Mouse (Mus musculus) heart, postnatal 36 days (tissue): ENCODE results near the gene Ctdsp1. TPM values are rescaled to one million over a fixed set of nuclear protein-coding genes. Genes with fewer than 3 reads are reported as not detected.
A peak's percentile ranks its signal among the peaks of the same experiment; 100 is the strongest.

ENCODE experiments used
- DNase-seq, 2 experiments: peaks; one replicate each; pipeline ENCODE4 v3.0.0; 2021 to 2022
- intact Hi-C: fragments of 180-260 bp; cut with DNase I; formaldehyde crosslinking; loops from one replicate; pipeline ENCODE4 v1.15.1; 2025
- total RNA-seq, 2 experiments: library from RNA; stranded (reverse); gene quantifications; 2 replicates each; pipeline ENCODE4 v1.2.3; 2021

The Ctdsp1 gene
- total RNA-seq, 2 experiments from 2014 or later, result 127 to 133 TPM

DNA sequence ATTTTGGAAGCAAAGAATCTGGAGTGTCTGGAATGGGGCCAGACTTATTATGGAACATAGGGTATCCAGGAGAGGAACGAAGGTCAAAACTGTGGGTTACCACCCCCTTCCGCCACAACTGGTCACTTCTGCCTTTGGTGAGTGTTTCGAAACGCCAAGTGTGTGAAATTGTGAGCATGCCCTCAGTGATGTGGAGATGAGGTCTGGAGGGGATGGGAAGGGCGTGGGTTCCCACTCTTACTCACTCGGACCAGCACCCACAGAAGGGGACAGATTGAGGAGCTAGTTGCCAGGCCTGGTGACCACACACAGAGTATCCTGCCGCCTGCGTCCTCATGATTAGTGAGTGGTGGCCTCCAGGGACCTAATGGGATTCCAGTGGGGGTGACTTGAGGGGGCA is 16.3 kb upstream of the Ctdsp1 start, which contains the start of gene Slc11a1:
Gene Slc11a1, plus strand, starts transcription at position 216 of the 400 bp plus-strand sequence.
- DNase-seq, result peak in 1 of 2 experiments; percentile 38
- intact Hi-C loops, result no loop called here

- no peak for DNase-seq
- intact Hi-C loops, result no loop called here
These were observed 15.7 kb upstream of the Ctdsp1 start for GRCm38 (mm10) chr1:74375561-74375960.

DNA sequence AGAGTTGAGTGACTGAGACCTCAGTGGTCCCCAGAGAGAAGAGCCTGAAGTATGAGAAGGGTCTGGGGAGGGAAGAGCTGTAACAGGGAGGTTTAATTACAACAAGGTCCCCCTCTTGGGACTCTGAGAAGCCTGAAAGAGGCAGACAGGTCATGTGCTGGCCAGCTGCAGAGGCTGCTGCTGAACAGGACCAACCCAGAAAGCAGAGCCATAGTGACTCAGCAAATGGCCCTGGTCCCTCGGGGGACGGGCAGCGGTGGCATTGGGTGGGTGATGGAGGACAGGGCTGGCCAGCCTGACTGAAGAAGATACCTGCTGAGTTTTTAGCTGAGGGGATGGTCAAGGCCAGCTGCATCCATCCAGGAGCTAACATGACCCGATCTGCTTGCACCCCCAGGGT is 14.9 kb upstream of the Ctdsp1 start:
- peak; percentile 47 to 62 for DNase-seq
- intact Hi-C loops, result no loop called here

- intact Hi-C loops, result no loop called here
- DNase-seq, result no peak
These were observed 12.2 kb upstream of the Ctdsp1 start for GRCm38 (mm10) chr1:74379058-74379504.

GRCm38 (mm10) chr1:74380484-74380883 is 10.8 kb upstream of the Ctdsp1 start:
- DNase-seq, result no peak
- intact Hi-C loops, result no loop called here

DNA sequence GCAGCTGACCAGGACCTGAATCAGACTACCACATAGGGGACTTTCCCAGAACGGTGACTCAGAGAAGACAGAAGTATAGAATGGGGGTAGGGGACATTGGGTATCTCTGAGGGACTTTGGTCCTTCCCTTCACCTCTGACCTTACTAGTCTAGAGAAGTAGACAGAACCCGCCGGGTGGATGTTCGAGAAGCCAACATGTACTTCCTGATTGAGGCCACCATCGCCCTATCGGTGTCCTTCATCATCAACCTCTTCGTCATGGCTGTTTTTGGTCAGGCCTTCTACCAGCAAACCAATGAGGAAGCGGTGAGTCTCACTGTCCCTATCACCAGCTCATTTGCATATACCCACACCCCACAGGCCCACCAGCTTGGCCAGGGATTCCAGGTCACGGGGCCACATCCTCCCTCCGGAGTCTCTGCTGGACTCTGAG is 9.7 kb upstream of the Ctdsp1 start:
- intact Hi-C loops, result no loop called here

GRCm38 (mm10) chr1:74383385-74383784 is 7.9 kb upstream of the Ctdsp1 start:
- DNase-seq, result no peak
- intact Hi-C loops, result no loop called here

More for the DNA sequence above, 9.7 kb upstream of the Ctdsp1 start:
- DNase-seq, result no peak

DNA sequence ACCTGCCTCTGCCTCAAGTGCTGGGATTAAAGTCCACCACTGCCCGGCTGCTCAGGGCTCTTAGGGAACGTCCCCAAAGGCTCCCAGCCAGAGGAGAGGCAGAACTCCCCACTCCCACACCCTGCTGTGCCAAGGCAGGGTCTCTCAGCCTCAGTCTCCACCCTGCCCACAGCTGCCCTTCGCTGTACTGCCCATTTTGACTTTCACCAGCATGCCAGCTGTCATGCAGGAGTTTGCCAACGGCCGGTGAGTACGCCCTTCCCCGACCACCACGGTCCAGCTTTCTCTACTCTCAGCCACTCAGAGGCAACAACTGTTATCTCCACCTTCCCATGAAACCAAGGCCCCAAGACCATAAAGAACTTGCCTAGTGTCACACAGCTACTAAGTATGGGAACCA is 6.8 kb upstream of the Ctdsp1 start:
- no peak for DNase-seq
- intact Hi-C loops, result no loop called here

DNA sequence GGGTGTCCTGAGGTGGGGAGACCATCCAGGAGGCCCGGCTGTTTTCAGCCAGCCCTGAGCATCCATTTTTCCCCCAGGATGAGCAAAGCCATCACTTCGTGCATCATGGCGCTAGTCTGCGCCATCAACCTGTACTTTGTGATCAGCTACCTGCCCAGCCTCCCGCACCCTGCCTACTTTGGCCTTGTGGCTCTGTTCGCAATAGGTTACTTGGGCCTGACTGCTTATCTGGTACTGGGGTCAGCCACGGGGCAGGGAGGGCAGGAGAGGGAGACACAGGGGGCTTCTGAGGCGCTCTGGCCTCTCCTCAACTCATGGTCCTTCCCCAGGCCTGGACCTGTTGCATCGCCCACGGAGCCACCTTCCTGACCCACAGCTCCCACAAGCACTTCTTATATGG is 6.2 kb upstream of the Ctdsp1 start:
- intact Hi-C loops, result loop anchor here (1.0 to 5.0 kb wide), 2 partner anchors 23 to 178 kb away; partner anchors contain the start of gene Catip
- DNase-seq, result no peak

DNA sequence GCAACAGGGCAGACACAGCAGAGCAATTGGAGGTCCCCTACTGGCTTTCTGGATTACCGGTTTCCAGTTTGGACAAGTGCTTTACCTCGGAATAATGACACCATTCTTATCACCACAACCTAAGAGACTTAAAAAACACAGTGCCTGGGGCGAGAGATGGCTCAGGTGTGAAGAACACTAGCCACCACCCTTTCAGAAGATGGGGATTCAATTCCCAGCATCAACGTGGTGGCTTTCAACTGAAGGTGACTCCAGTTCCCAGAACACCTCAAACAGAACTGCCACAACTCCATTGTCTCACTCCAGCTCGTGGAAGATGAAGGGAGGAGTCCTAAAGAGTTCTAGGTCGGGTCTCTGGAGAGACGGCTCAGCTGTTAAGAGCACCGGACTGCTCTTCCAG is 5.8 kb upstream of the Ctdsp1 start:
- intact Hi-C loops, result loop anchor here (1.0 to 5.0 kb wide), 2 partner anchors 23 to 178 kb away; partner anchors contain the start of gene Catip
- no peak for DNase-seq

DNA sequence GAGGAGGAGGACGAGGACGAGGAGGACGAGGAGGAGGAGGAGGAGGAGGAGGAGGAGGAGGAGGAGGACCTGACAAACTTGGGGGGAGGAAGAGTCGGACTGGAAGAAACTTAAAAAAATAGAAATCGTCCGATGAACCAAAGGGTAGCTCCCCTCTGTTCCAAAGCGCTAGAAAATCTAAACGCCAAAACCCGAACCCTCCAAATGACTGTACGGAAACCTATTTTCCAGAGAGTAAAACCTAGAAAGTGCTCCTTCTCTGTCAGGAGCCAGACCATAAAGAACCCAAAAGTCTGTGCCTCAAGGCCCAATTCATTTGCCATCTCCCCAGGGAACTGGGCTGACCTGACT is 5.0 kb upstream of the Ctdsp1 start:
- no peak for DNase-seq
- intact Hi-C loops, result loop anchor here (1.0 to 5.0 kb wide), 3 partner anchors 18 to 179 kb away; no protein-coding TSS in a partner anchor

GRCm38 (mm10) chr1:74386714-74387385 is 4.5 kb upstream of the Ctdsp1 start:
- intact Hi-C loops, result loop anchor here (1.0 to 5.0 kb wide), 3 partner anchors 19 to 180 kb away; no protein-coding TSS in a partner anchor

DNA sequence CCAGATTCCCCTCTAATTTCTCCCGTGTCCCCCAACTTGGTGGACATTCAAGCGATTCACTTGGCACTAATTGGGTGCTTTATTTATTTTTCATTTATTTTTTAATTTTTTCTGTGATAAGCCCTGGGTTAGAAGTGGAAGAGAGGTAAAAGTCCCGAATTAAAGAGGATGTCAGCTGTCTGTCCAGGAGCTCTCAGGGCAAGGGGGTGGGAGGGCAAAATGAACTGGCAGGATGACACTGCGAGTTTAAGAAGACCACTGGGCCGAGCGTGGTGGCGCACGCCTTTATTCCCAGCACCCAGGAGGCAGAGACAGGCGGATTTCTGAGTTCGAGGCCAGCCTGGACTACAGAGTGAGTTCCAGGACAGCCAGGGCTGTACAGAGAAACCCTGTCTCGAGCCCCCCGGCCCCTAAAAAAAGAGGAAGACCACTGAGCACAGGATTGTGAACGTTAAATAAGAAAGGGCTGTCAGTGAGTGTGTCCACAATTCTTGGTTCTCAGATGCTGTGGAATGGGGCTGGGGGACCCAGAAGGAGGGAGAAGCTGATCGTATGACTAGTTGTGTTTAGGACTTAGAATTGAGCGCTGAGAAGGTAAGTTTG is 3.8 kb upstream of the Ctdsp1 start:
- no peak for DNase-seq
- intact Hi-C loops, result loop anchor here (2.0 to 5.0 kb wide), 2 partner anchors 55 to 180 kb away; no protein-coding TSS in a partner anchor

More at GRCm38 (mm10) chr1:74386714-74387385, 4.5 kb upstream of the Ctdsp1 start:
- DNase-seq, result peak; percentile 96 to 99

DNA sequence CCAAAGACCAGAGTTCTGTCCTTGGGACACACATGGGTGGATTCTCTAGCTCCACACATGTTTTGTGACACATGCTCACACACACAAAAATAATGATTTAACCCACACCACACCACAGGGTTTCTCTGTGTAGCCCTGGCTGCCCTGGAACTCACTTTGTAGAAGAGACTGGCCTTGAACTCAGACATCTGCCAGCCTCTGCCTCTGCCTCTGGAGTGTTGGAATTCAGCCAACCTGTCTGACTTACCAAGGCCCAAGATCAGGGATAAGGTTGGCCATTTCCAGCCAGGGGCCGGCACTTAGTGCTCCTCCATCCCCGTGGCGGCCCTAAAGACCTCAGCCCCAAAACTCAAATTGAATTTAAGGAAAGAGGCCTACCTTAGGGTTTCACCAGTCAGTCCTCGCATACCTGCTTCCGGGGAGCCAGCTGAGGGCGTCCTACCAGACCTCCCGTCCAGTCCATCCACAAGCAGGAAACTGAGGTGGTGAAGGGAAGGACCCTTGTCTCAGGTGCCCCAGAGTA is 2.9 kb upstream of the Ctdsp1 start:
- intact Hi-C loops, result loop anchor here (5.0 kb wide), 1 partner anchor 181 kb away; no protein-coding TSS in a partner anchor
- no peak for DNase-seq

DNA sequence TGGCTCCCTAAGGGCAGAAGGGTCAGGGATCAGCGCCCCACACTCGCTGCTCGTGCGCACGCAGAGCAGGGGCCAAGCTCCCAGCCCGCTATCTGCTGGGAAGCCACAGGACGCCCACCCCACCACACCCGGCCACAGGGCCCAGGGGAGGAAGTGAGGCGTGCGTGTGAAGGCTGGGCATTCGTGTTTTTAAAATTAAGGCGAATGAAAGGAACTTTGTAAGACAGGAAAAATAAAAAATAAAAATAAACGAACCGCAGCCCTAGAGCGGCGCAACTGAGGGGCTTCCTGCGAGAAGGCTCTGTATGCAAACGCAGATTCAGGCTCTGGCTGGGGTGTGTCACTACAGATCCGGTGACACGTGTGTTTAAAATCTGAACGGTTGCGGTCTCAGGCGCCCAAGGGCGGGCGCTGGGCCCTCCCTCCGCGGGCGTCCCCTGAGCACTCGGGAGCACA is 1.4 kb upstream of the Ctdsp1 start:
- peak; percentile 52 to 59 for DNase-seq
- intact Hi-C loops, result loop anchor here (5.0 to 10.0 kb wide), 3 partner anchors 183 to 475 kb away; partner anchors contain the start of genes Bcs1l and Zfp142

- intact Hi-C loops, result loop anchor here (10.0 kb wide), 2 partner anchors 194 to 476 kb away; partner anchors contain the start of genes Bcs1l and Zfp142
- peak; percentile 77 to 79 for DNase-seq
These were observed 912 bp upstream of the Ctdsp1 start for GRCm38 (mm10) chr1:74390287-74390906.

GRCm38 (mm10) chr1:74391844-74392441 is 634 bp downstream of the Ctdsp1 start:
- intact Hi-C loops, result loop anchor here (10.0 kb wide), 2 partner anchors 193 to 477 kb away; partner anchors contain the start of genes Bcs1l and Zfp142
- DNase-seq, result peak; percentile 81 to 90

DNA sequence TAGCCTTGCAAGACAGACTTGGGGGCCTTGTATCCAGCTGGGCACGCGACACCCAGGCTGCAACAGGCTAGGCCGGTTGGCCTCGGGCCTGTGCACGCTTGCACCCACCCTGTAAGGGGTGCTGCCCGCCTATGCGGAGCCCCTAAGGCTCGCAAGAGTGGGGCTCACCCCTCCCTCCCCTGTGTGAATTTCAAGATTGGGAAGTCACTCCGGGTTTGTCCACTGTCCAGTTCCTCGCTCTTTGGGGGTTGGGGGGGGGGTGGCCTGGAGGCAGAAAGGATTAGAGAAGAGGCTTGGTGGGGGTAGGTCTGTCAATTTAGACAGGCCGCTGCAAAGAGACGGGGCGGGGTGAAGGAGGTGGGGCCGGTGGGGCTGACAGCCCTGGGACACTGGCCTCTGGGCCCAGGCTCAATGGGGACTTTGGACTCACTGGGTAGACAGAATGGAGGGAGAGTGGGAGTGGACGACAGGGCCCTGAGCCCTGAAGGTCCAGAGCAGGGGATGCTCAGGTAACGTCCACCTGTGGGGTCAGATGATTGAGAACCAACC is 1.2 kb downstream of the Ctdsp1 start:
- intact Hi-C loops, result loop anchor here (10.0 kb wide), 2 partner anchors 192 to 478 kb away; partner anchors contain the start of genes Bcs1l and Zfp142
- DNase-seq, result peak in 1 of 2 experiments; percentile 35

DNA sequence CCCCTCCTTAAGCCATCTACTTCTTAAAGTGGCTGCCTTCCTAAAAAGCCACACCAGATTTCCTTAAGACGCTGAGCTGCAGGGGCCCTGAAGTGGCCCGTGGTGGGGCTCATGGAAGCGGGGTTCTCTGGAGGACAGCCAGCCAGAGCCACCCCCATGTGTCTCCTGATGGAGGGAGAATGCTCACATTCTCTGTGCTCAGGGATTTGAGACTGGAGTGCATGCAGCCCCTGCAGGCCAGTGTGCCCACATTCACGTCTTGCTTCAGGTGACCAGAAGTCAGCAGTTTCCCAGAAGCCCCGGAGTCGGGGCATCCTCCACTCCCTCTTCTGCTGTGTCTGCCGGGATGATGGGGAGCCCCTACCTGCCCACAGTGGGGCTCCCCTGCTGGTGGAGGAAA is 1.7 kb downstream of the Ctdsp1 start:
- intact Hi-C loops, result loop anchor here (10.0 kb wide), 2 partner anchors 192 to 478 kb away; partner anchors contain the start of genes Bcs1l and Zfp142
- DNase-seq, result no peak
